Mouse (Mus musculus) macrophage (primary cell): Measurements from ENCODE around the gene Gkn3. TPM values are rescaled to one million over a fixed set of nuclear protein-coding genes. Genes with fewer than 3 reads are reported as not detected.

Experiments
- H3K27ac ChIP-seq: fragments of 350-480 bp; formaldehyde crosslinking; 2 replicates; pipeline ENCODE4 v1.9.0; 2021
- H3K36me3 ChIP-seq: fragments of 350-480 bp; formaldehyde crosslinking; 2 replicates; pipeline ENCODE4 v1.9.0; 2021; ENCODE audit errors: inconsistent target
- H3K4me3 ChIP-seq: fragments of 350-480 bp; formaldehyde crosslinking; 2 replicates; pipeline ENCODE4 v1.9.0; 2021; ENCODE audit errors: inconsistent target
- H3K79me2 ChIP-seq: fragments of 350-480 bp; formaldehyde crosslinking; 2 replicates; pipeline ENCODE4 v1.9.0; 2021; ENCODE audit errors: inconsistent target
- WGBS: methylation state at CpG from one replicate; pipeline ENCODE4 v1.1.7; 2026; ENCODE audit warnings: inconsistent platforms; ENCODE audit not compliant: missing documents; 5-methylcytosine and 5-hydroxymethylcytosine counted together
- polyA plus RNA-seq: library from polyadenylated mRNA; stranded (reverse); fragments of 250-400 nt; gene quantifications from 3 replicates; pipeline ENCODE4 v1.2.4, GENCODE M21; 2018; ENCODE audit warnings: inconsistent platforms
- total RNA-seq, 78 experiments: library from RNA; depleted of rRNA; stranded (reverse); fragments of 250-400 nt; gene quantifications; 1 replicate in 9 of 78; 2 replicates in 24 of 78; 3 replicates in 43 of 78; 4 replicates in 2 of 78; pipeline ENCODE4 v1.2.4; 2018; ENCODE audit warnings: inconsistent platforms in 56 of 78

The Gkn3 gene
- not detected for total RNA-seq (2018; cell fraction: chromatin; rRNA removed)
- total RNA-seq (2018; cell fraction: cytosol; rRNA removed) = not detected
- not detected for total RNA-seq (2018; cell fraction: nucleus; rRNA removed)
- polyA plus RNA-seq = not detected in 3 replicates

GRCm38 (mm10) chr6:87388877-87389276 is at the start of gene Gkn3:
TSS of gene Gkn3 (minus strand) at chr6:87388935.
- Histone ChIP-seq H3K36me3 (no peaks in the 10 kb centered on the region), H3K79me2 (no peaks in the 10 kb centered on the region), H3K4me3 (no peak within 1 kb of the TSS), H3K27ac (no peak within 1 kb of the TSS)
- WGBS = 55% methylated on average over 7 of the region's 7 CpGs

- WGBS = 27% methylated on average over 8 of the region's 8 CpGs
- no peak overlapping the region for H3K27ac ChIP-seq
These were observed 48.0 kb upstream of the Gkn3 start for GRCm38 (mm10) chr6:87436745-87437144.

GRCm38 (mm10) chr6:87435791-87436190 is 47.1 kb upstream of the Gkn3 start:
- Histone ChIP-seq H3K4me3 (no peak overlapping the region), H3K27ac (no peak overlapping the region), H3K36me3 (no peaks in the 10 kb centered on the region), H3K79me2 (no peaks in the 10 kb centered on the region)
- 100% methylated on average over 3 of the region's 3 CpGs for WGBS

More at GRCm38 (mm10) chr6:87436745-87437144, 48.0 kb upstream of the Gkn3 start:
- Histone ChIP-seq H3K36me3 (no peaks in the 10 kb centered on the region), H3K4me3 (no peak overlapping the region), H3K79me2 (no peaks in the 10 kb centered on the region)

- H3K79me2 ChIP-seq = no peaks in the 10 kb centered on the region
- H3K4me3 ChIP-seq = no peak within 1 kb of the TSS
- H3K27ac ChIP-seq = no peak within 1 kb of the TSS
- no peaks in the 10 kb centered on the region for H3K36me3 ChIP-seq
- WGBS = 93% methylated on average over 6 of the region's 7 CpGs
These were observed 39.8 kb upstream of the Gkn3 start, which contains the start of gene Bmp10 for GRCm38 (mm10) chr6:87428487-87429044. TSS of gene Bmp10 (plus strand) at chr6:87428994.

GRCm38 (mm10) chr6:87427616-87428015 is 38.9 kb upstream of the Gkn3 start:
- WGBS = 93% methylated on average over 8 of the region's 8 CpGs
- Histone ChIP-seq H3K36me3 (no peaks in the 10 kb centered on the region), H3K79me2 (no peaks in the 10 kb centered on the region)

GRCm38 (mm10) chr6:87426954-87427353 is 38.2 kb upstream of the Gkn3 start:
- 95% methylated on average over 5 of the region's 5 CpGs for WGBS
- no peak overlapping the region for H3K27ac ChIP-seq

More at GRCm38 (mm10) chr6:87427616-87428015, 38.9 kb upstream of the Gkn3 start:
- H3K27ac ChIP-seq = no peak overlapping the region
- H3K4me3 ChIP-seq = no peak overlapping the region

GRCm38 (mm10) chr6:87424037-87424816 is 35.5 kb upstream of the Gkn3 start:
- Histone ChIP-seq H3K27ac (no peak overlapping the region), H3K4me3 (no peak overlapping the region)
- WGBS = 72% methylated on average over 19 of the region's 19 CpGs

More at GRCm38 (mm10) chr6:87426954-87427353, 38.2 kb upstream of the Gkn3 start:
- Histone ChIP-seq H3K36me3 (no peaks in the 10 kb centered on the region), H3K4me3 (no peak overlapping the region), H3K79me2 (no peaks in the 10 kb centered on the region)

GRCm38 (mm10) chr6:87422304-87422703 is 33.6 kb upstream of the Gkn3 start:
- H3K79me2 ChIP-seq = no peaks in the 10 kb centered on the region
- H3K4me3 ChIP-seq = no peak overlapping the region
- no peak overlapping the region for H3K27ac ChIP-seq
- no peaks in the 10 kb centered on the region for H3K36me3 ChIP-seq
- 92% methylated on average over 7 of the region's 7 CpGs for WGBS

More at GRCm38 (mm10) chr6:87424037-87424816, 35.5 kb upstream of the Gkn3 start:
- H3K36me3 ChIP-seq = no peaks in the 10 kb centered on the region
- no peaks in the 10 kb centered on the region for H3K79me2 ChIP-seq

GRCm38 (mm10) chr6:87412011-87412410 is 23.3 kb upstream of the Gkn3 start:
- Histone ChIP-seq H3K27ac (no peak overlapping the region), H3K36me3 (no peaks in the 10 kb centered on the region), H3K79me2 (no peaks in the 10 kb centered on the region), H3K4me3 (no peak overlapping the region)
- WGBS = 60% methylated on average over 3 of the region's 3 CpGs

- no peaks in the 10 kb centered on the region for H3K36me3 ChIP-seq
- no peaks in the 10 kb centered on the region for H3K79me2 ChIP-seq
- H3K4me3 ChIP-seq = no peak overlapping the region
- no peak overlapping the region for H3K27ac ChIP-seq
- WGBS = 94% methylated on average over 6 of the region's 6 CpGs
These were observed 12.7 kb upstream of the Gkn3 start for GRCm38 (mm10) chr6:87401456-87401855.

- H3K4me3 ChIP-seq = no peak overlapping the region
- H3K36me3 ChIP-seq = no peaks in the 10 kb centered on the region
- H3K79me2 ChIP-seq = no peaks in the 10 kb centered on the region
- no peak overlapping the region for H3K27ac ChIP-seq
- 2% methylated on average over 4 of the region's 4 CpGs for WGBS
These were observed 11.3 kb upstream of the Gkn3 start for GRCm38 (mm10) chr6:87399886-87400566.

- Histone ChIP-seq H3K79me2 (no peaks in the 10 kb centered on the region), H3K27ac (no peak overlapping the region), H3K4me3 (no peak overlapping the region), H3K36me3 (no peaks in the 10 kb centered on the region)
- 6% methylated on average over 5 of the region's 5 CpGs for WGBS
These were observed 10.4 kb upstream of the Gkn3 start for GRCm38 (mm10) chr6:87399137-87399536.

- Histone ChIP-seq H3K4me3 (no peak overlapping the region), H3K79me2 (no peaks in the 10 kb centered on the region)
- WGBS = 79% methylated on average over 9 of the region's 9 CpGs
These were observed 6.0 kb upstream of the Gkn3 start for GRCm38 (mm10) chr6:87394783-87395182.

GRCm38 (mm10) chr6:87393466-87394205 is 4.9 kb upstream of the Gkn3 start:
- Histone ChIP-seq H3K27ac (no peak overlapping the region), H3K36me3 (no peaks in the 10 kb centered on the region), H3K4me3 (no peak overlapping the region), H3K79me2 (no peaks in the 10 kb centered on the region)
- 44% methylated on average over 7 of the region's 8 CpGs for WGBS

More at GRCm38 (mm10) chr6:87394783-87395182, 6.0 kb upstream of the Gkn3 start:
- Histone ChIP-seq H3K27ac (no peak overlapping the region), H3K36me3 (no peaks in the 10 kb centered on the region)
